Comparison of ENCODE assay signal across 27 mouse cellular contexts in genomic region chr11:87043052-87043451, GRCm38 (mm10).
"Had no signal": no experiment of that assay in that cellular context is flagged by ENCODE, and none has a peak within 500 bp of the region (broad histone marks: within the 10 kb centered on the region; RNA-seq: fewer than 3 reads in every experiment).

No protein-coding gene starts in this region.

- DNase-seq: cerebellum, adult 8-10 months; cerebellum, adult 9-10 months; cerebellum, adult 9-11 months; cerebellum, postnatal 10 days; cerebellum, postnatal 14 days; cerebellum, postnatal 25 days; cerebellum, postnatal 36 days; embryo, embryonic 11 days; forebrain, postnatal 0 days; gastrocnemius, adult 2 months; gastrocnemius, postnatal 10 days; gastrocnemius, postnatal 14 days; gastrocnemius, postnatal 25 days; gastrocnemius, postnatal 36 days; heart, adult 18-20 months; heart, adult 2 months had no signal

- H3K4me3 ChIP-seq: embryonic facial prominence, embryonic 10.5 days; embryonic facial prominence, embryonic 12.5 days; embryonic facial prominence, embryonic 13.5 days; embryonic facial prominence, embryonic 15.5 days; erythroblast, embryonic 14.5 days; forebrain, embryonic 10.5 days; forebrain, embryonic 12.5 days; forebrain, embryonic 13.5 days; forebrain, embryonic 15.5 days; gastrocnemius, adult 2 months; heart, adult 2 months had no signal

- ATAC-seq: forebrain, embryonic 13.5 days; forebrain, embryonic 14.5 days; forebrain, embryonic 15.5 days; forebrain, embryonic 16.5 days; forebrain, postnatal 0 days had no signal

- H3K4me1 ChIP-seq: embryonic facial prominence, embryonic 10.5 days; embryonic facial prominence, embryonic 12.5 days; embryonic facial prominence, embryonic 13.5 days; embryonic facial prominence, embryonic 15.5 days; forebrain, embryonic 10.5 days; forebrain, embryonic 12.5 days; forebrain, embryonic 13.5 days; forebrain, embryonic 15.5 days had no signal

- H3K27ac ChIP-seq: embryonic facial prominence, embryonic 10.5 days; embryonic facial prominence, embryonic 12.5 days; embryonic facial prominence, embryonic 13.5 days; embryonic facial prominence, embryonic 15.5 days; forebrain, embryonic 10.5 days; forebrain, embryonic 12.5 days; forebrain, embryonic 13.5 days; forebrain, embryonic 15.5 days; gastrocnemius, adult 2 months; heart, adult 2 months had no signal

- H3K27me3 ChIP-seq: embryonic facial prominence, embryonic 12.5 days; embryonic facial prominence, embryonic 13.5 days; embryonic facial prominence, embryonic 15.5 days; forebrain, embryonic 12.5 days; forebrain, embryonic 13.5 days; forebrain, embryonic 15.5 days had no signal

- H3K9me3 ChIP-seq: embryonic facial prominence, embryonic 10.5 days; embryonic facial prominence, embryonic 12.5 days; embryonic facial prominence, embryonic 13.5 days; embryonic facial prominence, embryonic 15.5 days; forebrain, embryonic 10.5 days; forebrain, embryonic 12.5 days; forebrain, embryonic 13.5 days; forebrain, embryonic 15.5 days had no signal

- H3K9ac ChIP-seq: embryonic facial prominence, embryonic 12.5 days; embryonic facial prominence, embryonic 13.5 days; embryonic facial prominence, embryonic 15.5 days; forebrain, embryonic 12.5 days; forebrain, embryonic 13.5 days; forebrain, embryonic 15.5 days; forebrain, postnatal 0 days had no signal
